Mouse (Mus musculus): Measurements from ENCODE around the gene Tmem88.

DNA sequence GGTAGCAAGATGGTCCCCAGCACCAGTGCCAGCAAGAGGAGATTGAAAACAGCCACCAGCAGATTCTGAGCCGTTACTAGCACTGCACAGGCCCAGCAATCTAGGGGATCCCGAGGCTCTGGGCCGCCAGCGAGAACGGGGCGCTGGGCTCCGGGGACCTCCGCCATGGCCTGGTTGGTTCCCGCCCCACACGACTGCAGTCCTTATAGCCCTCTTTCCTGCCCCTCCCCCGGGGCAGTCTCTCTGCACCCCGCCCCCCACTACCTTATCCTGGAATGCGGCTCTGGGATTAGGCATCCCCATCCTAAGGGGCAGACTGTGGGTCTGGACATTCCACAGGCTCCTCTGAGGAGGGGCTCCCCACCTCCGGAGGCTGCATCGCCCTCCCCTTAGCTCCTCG, at the start of gene Tmem88:
- TF ChIP-seq MYOD1 (IDR thresholded peaks at IDR 0.05; ENCODE audit: control insufficient read depth, insufficient read length, low read depth) (no peak), CTCF (IDR thresholded peaks at IDR 0.05; ENCODE audit: control insufficient read depth, insufficient read depth, insufficient read length) (no peak), MAX (IDR thresholded peaks at IDR 0.05) (no peak), USF1 (IDR thresholded peaks at IDR 0.05; ENCODE audit: low read depth) (no peak)

All from C2C12 (cell line).